Mouse (Mus musculus) liver, adult (tissue): ENCODE data around the gene Fes.

ENCODE experiments used
- GATA4 ChIP-seq: IDR thresholded peaks from 2 replicates; pipeline ENCODE4 v1.6.1; 2014; ENCODE audit warnings: mild to moderate bottlenecking, low read length; ENCODE audit not compliant: insufficient replicate concordance

Fes gene

GRCm38 (mm10) chr7:80387633-80388543 lies at the start of gene Fes:
Gene Fes (minus strand): TSS chr7:80387946.
- no peak for TF ChIP-seq GATA4

DNA sequence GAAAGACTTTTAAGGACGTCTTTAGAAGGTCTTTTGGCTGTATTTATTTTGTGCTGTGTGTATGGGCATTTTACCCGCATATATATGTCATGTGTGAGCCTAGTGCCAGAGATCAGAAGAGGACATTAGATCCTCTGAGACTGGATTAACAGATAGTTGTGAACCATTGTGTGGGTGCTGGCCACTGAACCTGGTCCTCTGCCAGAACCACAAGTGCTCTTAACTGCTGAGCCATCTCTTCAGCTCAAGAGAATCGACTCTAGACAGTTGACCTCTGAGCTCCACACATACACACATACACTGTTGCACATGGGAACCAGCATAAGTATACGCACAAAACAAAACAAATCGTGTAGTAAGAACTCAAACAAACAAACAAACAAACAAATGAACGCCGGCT lies 48.8 kb upstream of the Fes start:
- no peak for TF ChIP-seq GATA4

- TF ChIP-seq GATA4: no peak
Observed at GRCm38 (mm10) chr7:80435594-80435993, 47.8 kb upstream of the Fes start.

DNA sequence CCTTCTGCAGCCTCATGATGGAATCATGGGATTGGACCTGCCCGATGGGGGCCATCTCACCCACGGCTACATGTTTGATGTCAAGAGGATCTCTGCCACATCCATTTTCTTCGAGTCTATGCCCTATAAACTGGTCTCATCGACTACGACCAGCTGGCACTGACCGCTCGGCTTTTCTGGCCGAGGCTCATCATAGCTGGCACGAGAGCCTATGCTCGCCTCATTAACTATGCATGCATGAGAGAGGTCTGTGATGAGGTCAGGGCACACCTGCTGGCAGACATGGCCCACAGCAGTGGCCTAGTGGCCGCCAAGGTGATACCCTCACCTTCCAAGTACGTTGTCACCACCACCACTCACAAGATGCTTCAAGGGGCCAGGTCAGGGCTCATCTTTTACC lies 41.9 kb upstream of the Fes start:
- no peak for TF ChIP-seq GATA4

DNA sequence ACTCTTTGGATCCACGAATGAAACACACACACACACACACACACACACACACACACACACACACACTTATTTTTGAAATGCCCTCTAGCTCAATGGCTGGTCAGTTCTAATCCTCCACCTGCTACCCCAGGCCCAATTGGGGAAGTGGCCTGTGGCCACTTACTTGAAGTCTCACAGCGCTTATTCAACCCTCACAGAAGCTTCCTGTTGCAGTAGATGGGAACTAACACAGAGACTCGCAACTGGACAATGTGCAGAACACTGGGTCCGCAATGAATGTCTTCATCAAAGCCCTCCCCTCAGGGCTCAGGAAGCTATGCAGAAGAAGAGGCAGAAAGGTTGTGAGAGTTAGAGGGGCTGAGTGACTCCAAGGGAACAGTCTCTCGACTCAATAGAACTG lies 40.0 kb upstream of the Fes start:
- TF ChIP-seq GATA4: no peak

DNA sequence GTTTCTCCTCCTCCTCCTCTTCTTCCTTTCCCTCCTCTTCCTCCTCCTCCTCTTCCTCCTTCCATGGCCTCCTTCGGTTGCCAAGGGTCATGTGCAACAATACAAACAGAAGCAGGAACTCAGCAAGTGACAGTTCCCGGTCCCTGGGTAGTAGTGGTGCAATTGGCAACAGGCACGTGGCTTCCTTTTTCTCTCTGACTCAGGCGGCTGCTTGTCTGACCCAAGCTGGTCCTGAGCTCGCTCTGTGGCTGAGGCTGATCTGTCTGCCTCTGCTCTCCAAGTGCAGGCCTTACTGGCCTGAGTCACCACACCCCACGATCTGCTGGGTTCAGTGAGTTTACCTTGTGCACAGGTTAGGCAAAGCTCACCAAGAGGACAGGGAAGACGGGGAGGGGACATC lies 38.6 kb upstream of the Fes start:
- TF ChIP-seq GATA4: no peak

GRCm38 (mm10) chr7:80424722-80425121 lies 37.0 kb upstream of the Fes start:
- no peak for TF ChIP-seq GATA4

GRCm38 (mm10) chr7:80422759-80423480 lies 35.2 kb upstream of the Fes start:
- TF ChIP-seq GATA4: peak; percentile 51; the same call in 1 of the 2 replicates

GRCm38 (mm10) chr7:80421576-80421975 lies 33.8 kb upstream of the Fes start:
- no peak for TF ChIP-seq GATA4

DNA sequence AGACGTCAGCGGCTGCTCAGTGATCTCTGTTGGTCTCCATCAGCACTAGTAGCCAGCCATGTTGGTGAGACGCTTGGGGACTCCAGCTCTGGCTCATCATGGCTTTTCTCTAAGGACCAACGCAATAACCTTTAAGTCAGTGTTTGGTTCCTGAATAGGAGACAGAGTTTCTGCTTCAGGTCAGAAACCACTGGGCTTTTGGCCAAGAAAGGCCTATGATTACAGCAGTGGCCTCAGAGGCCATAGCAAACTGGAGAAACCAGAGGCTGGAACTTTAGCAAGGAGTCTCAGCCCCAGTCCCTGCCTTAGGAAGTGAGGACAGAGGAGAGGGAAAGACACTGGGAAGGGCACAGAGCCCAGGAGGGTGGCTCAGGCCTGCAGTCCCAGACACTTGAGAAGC lies 32.8 kb upstream of the Fes start:
- TF ChIP-seq GATA4: no peak

DNA sequence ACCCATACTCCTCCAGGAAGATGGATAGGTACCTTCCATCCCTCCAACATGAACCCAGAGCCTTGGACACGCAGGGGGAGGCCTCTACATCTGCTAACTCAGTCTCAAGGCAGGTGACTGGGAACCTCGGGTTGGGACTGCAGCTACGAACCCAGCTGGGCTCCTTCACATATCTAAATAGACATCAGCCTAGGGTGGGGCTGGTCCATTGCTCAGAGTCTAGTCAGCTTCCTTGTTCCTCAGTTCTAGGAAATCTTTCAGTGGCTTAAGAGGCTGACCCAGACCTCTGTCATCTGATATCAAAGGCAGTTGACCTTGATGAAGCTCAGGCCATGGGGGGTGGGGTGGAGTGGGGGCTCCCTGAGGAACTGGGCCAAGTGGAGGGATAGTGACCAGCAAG lies 31.5 kb upstream of the Fes start:
- TF ChIP-seq GATA4: no peak

GRCm38 (mm10) chr7:80418036-80418435 lies 30.3 kb upstream of the Fes start:
- no peak for TF ChIP-seq GATA4

GRCm38 (mm10) chr7:80417601-80418000 lies 29.9 kb upstream of the Fes start:
- TF ChIP-seq GATA4: no peak

DNA sequence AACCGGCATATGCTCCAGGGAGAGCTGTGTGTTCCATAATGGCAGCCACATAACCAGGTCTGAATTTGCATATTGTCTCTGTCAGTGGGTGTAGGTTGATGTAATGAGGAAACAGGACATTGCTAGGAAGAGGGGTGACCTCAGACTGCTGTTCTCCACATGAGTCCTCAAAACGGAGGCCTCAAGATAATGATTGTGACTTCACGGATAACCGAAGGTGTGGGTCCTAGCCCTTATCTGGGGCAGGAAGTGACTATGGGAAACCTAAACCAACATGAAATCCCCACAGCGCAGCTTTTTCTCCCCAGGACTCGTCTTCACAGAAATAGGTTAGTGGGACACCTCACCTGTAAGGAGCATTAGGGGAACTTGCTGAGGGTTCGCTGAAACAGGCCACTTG lies 29.2 kb upstream of the Fes start:
- TF ChIP-seq GATA4: no peak

DNA sequence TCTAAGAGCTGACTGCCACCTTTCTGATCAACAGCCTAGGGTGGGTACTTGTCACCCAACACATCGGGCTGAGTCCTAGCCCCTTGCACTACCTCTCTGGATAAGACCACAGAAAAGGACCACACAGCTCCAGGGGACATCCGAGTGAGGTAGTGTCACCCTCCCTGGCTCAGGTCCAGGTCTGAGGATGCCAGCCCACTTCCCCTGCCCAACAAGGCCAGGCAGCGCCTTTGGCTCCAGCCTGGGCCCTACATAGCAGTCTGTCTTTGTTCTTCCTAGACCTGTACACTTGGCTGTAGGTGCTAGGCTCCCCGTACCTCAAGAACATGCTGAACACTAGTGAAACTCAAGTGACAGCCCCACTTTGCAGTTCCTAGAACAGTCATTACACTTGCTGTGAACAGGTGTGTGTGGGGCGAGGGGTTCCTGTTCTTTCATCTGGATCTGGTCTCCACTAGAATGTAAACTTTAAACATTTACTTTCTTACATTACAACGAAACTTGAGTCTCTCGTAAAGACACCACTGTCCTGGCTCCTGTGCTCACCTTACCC lies 26.6 kb upstream of the Fes start:
- no peak for TF ChIP-seq GATA4
